Mouse (Mus musculus) kidney, embryonic 14.5 days (tissue): ENCODE data around the gene Chrna1. TPM values are rescaled to one million over a fixed set of nuclear protein-coding genes. Genes with fewer than 3 reads are reported as not detected.

ENCODE experiments used
- ATAC-seq: fragments of 200-750 bp; cut with Nextera tagmentation; 2 replicates; pipeline ENCODE4 v1.8.0; 2017; ENCODE audit warnings: moderate number of reproducible peaks, mild to moderate bottlenecking, moderate TSS enrichment, moderate library complexity; ENCODE audit not compliant: low FRiP score, low TSS enrichment
- H3K27ac ChIP-seq: fragments of 300-500 bp; sonication (generic); 2 replicates; pipeline ENCODE4 v1.5.1; 2014; ENCODE audit warnings: low read depth, mild to moderate bottlenecking, low read length, moderate library complexity, mixed read lengths
- H3K27me3 ChIP-seq: fragments of 300-500 bp; sonication (generic); 2 replicates; pipeline ENCODE4 v1.6.1; 2014; ENCODE audit warnings: mild to moderate bottlenecking, low read length; ENCODE audit not compliant: control insufficient read depth, insufficient read depth
- H3K36me3 ChIP-seq: fragments of 300-500 bp; sonication (generic); 2 replicates; pipeline ENCODE4 v1.6.1; 2014; ENCODE audit warnings: low read length, mixed read lengths; ENCODE audit not compliant: control insufficient read depth, insufficient read depth
- H3K4me1 ChIP-seq: fragments of 300-500 bp; sonication (generic); 2 replicates; pipeline ENCODE4 v1.6.1; 2014; ENCODE audit warnings: low read length, mixed read lengths; ENCODE audit not compliant: control insufficient read depth, insufficient read depth
- H3K4me2 ChIP-seq: fragments of 300-500 bp; sonication (generic); replicated peaks from 2 replicates; pipeline ENCODE4 v1.6.1; 2014; ENCODE audit warnings: low read depth, mild to moderate bottlenecking, low read length
- H3K4me3 ChIP-seq: fragments of 300-500 bp; sonication (generic); 2 replicates; pipeline ENCODE4 v1.5.1; 2014; ENCODE audit warnings: mild to moderate bottlenecking, low read length
- H3K9ac ChIP-seq: fragments of 300-500 bp; sonication (generic); 2 replicates; pipeline ENCODE4 v1.6.1; 2014; ENCODE audit warnings: low read depth, mild to moderate bottlenecking, low read length, moderate library complexity
- H3K9me3 ChIP-seq: fragments of 300-500 bp; sonication (generic); 2 replicates; pipeline ENCODE4 v1.6.1; 2016; ENCODE audit warnings: low read length; ENCODE audit not compliant: control insufficient read depth
- WGBS: fragments of 180-500 bp; shearing (Covaris S2); extraction: QIAGEN DNeasy Blood & Tissue Kit; methylation state at CpG from one replicate; pipeline ENCODE4 v1.1.7; 2014; 5-methylcytosine and 5-hydroxymethylcytosine counted together
- polyA plus RNA-seq: library from polyadenylated mRNA; unstranded; fragments of >200 nt; fragmentation: Nextera tagmentation; extraction: Ambion mirVana; gene quantifications from 2 replicates; pipeline ENCODE4 v1.2.1, GENCODE M21; 2014

Gene Chrna1
- polyA plus RNA-seq: 0.35 and 0.86 TPM in 2 replicates

DNA sequence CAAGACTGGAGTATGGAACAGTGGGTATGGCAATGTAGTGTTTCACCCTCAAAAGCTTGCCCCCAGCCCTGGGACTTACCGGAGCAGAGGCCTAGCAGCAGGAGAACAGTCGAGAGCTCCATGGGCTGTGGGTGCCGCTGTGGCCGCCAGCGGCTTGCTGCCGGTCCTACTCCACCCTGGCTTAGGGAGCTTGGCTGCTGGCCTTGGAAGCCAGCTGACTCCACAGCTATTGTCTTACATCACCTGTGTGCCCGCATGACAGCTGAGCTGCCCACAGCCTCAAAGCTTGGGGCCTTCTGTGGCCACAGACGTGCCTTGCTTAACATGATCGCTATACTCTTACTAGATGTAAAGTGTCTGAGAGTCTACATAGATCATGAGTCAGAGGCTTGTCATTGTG lies at the start of gene Chrna1:
Chrna1 (minus strand) TSS at position 173 of the 400 bp plus-strand sequence.
- ATAC-seq: no peak
- Histone ChIP-seq H3K36me3 (no peaks in the 10 kb centered on the region), H3K27me3 (no peaks in the 10 kb centered on the region), H3K9ac (no peak within 1 kb of the TSS), H3K4me1 (no peaks in the 10 kb centered on the region), H3K27ac (no peak within 1 kb of the TSS), H3K9me3 (no peaks in the 10 kb centered on the region), H3K4me2 (no peak within 1 kb of the TSS), H3K4me3 (no peak within 1 kb of the TSS)
- 90% methylated on average over 9 of the region's 9 CpGs for WGBS

DNA sequence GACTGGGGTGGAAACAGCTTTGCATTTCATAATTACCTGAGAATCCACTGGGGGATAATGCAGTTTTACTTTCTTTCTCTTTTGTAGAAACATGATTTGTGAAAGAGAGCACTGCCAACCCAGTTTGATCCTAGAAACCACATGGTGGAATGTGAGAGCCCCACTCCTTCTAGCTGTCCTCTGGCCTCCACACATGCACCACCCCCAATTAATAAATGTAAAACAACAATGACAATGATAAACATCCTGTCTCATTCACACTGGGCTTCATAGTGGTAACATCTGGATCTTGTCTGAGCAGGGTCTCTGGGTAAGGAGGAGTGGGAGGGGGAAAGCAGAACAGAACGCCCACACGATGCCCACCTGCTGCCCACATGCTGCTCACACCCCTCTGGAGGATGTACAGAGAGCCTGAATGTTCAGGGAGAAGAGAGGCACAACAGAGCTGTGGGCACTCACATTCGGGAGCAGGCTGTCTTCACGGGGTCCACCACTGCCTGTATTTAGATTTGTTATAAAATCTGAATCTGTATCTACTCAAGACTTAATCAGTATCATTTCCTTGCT lies 38.4 kb upstream of the Chrna1 start:
- H3K27me3 ChIP-seq: no peaks in the 10 kb centered on the region
- no peaks in the 10 kb centered on the region for H3K4me1 ChIP-seq
- no peaks in the 10 kb centered on the region for H3K9me3 ChIP-seq
- no peak overlapping the region for H3K27ac ChIP-seq
- H3K4me3 ChIP-seq: no peak overlapping the region
- ATAC-seq: peak; percentile 73; the same call in 1 of the 2 replicates
- 0 out of 2 replicates have a peak, but pooled peaks cover 4% of the 10 kb centered on the region for H3K36me3 ChIP-seq
- 57% methylated on average over 4 of the region's 4 CpGs for WGBS
- no peak overlapping the region for H3K9ac ChIP-seq
- H3K4me2 ChIP-seq: no peak overlapping the region

DNA sequence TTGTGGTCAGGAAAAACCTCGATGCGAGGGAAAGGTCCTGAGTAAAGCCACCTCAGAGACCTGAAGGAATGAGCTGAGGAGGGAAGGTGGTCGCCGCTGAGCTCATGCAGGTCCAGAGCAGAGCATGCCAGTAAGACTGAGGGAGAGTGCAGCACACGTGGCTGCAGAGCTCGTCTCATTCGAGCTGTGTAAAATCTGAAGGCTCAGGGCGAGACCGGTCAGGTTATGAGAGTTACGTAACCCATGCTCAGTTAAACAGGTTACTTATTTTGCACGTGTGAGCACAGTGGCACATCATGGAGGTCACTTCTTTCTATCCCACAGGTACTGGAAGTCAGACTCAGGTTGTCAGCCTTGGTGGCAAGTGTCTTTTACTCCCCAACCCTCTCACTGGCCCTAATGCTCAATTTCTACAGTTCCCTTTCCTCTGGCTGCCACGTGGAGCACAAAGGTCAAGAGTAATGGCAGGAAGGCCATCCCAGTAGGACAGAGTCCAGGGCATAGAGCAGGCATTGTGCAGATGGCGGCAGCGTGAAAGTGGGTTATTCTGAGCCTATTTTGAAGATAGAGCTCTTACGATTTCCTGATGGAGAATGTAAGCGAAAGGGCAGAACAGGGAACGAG lies 36.4 kb upstream of the Chrna1 start:
- Histone ChIP-seq H3K4me2 (no peak overlapping the region), H3K27me3 (no peaks in the 10 kb centered on the region), H3K9me3 (no peaks in the 10 kb centered on the region), H3K4me1 (0 out of 2 replicates have a peak, but pooled peaks cover 2% of the 10 kb centered on the region), H3K27ac (no peak overlapping the region), H3K9ac (no peak overlapping the region), H3K36me3 (no peaks in the 10 kb centered on the region; the same call in 1 of the 2 replicates), H3K4me3 (no peak overlapping the region)
- ATAC-seq: no peak
- 83% methylated on average over 17 of the region's 17 CpGs for WGBS

DNA sequence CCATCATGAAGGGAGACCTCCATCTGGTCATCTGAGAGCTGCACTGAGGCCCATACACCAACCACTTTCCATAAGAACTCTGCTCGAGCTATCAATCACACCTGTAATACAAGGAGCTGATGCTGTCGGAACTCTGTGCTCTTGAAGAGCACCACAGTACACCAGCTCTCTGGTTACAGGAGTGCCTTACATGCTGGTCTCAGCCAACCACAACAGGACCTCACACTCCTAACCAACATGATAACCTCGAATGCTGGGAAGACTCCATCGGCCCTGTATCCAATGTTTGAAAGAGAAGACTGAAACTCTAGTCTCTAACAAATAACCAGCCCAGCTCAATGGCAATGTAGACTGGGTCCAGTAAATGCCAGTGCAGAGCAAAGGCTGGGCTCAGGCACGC lies 35.3 kb upstream of the Chrna1 start:
- ATAC-seq: peak; percentile 52; the same call in 1 of the 2 replicates
- Histone ChIP-seq H3K9me3 (no peaks in the 10 kb centered on the region), H3K36me3 (no peaks in the 10 kb centered on the region; the same call in 1 of the 2 replicates), H3K27ac (no peak overlapping the region), H3K27me3 (no peaks in the 10 kb centered on the region), H3K4me1 (0 out of 2 replicates have a peak, but pooled peaks cover 2% of the 10 kb centered on the region), H3K4me2 (no peak overlapping the region), H3K4me3 (no peak overlapping the region), H3K9ac (no peak overlapping the region)
- 65% methylated on average over 5 of the region's 5 CpGs for WGBS

DNA sequence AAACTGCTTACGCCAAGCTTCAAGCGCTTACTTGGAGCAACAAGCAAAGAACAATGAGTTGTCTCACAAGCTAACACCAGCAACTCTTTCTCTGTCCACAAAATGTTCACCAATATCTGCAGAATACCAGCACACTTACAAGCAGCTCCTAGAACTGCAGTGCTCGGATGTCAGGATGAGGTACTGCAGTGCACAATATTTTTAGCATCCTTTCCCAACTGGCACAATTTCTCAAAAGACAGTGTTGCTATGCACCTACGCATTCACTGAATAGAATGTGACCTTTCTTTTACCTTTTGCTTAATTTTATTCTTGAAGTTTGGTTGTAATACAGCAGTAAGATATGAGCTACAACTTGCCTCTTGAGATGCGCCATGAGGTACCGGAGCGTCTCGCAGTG lies 34.2 kb upstream of the Chrna1 start:
- Histone ChIP-seq H3K36me3 (no peaks in the 10 kb centered on the region; the same call in 1 of the 2 replicates), H3K27me3 (no peaks in the 10 kb centered on the region), H3K4me1 (0 out of 2 replicates have a peak, but pooled peaks cover 4% of the 10 kb centered on the region), H3K4me2 (no peak overlapping the region), H3K27ac (no peak overlapping the region), H3K9me3 (no peaks in the 10 kb centered on the region), H3K4me3 (no peak overlapping the region), H3K9ac (no peak overlapping the region)
- no peak for ATAC-seq
- 96% methylated on average over 8 of the region's 8 CpGs for WGBS

DNA sequence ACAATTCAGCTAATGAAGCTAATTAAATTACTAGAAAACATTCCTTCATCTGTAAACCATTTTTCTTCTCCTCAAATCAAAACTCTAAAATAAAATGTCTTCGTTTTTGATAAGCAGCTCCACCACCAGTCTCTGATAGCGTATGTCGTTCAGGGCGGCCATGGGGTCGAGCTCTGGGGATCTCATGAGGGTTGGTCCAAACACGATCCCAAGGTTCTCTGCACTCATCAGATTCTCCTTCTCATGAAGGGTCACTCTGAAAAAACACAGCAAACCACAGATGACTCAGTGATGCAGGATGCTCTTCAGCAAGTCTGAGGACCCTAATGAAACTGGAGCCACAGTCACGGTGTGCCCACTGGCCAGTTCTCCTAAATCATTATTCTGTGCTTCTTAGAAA lies 32.8 kb upstream of the Chrna1 start:
- 77% methylated on average over 7 of the region's 7 CpGs for WGBS
- no peak overlapping the region for H3K9ac ChIP-seq
- H3K27me3 ChIP-seq: no peaks in the 10 kb centered on the region
- H3K4me3 ChIP-seq: no peak overlapping the region
- no peak overlapping the region for H3K4me2 ChIP-seq
- H3K36me3 ChIP-seq: no peaks in the 10 kb centered on the region; the same call in 1 of the 2 replicates
- H3K9me3 ChIP-seq: no peaks in the 10 kb centered on the region
- 0 out of 2 replicates have a peak, but pooled peaks cover 5% of the 10 kb centered on the region for H3K4me1 ChIP-seq
- ATAC-seq: no peak
- no peak overlapping the region for H3K27ac ChIP-seq

DNA sequence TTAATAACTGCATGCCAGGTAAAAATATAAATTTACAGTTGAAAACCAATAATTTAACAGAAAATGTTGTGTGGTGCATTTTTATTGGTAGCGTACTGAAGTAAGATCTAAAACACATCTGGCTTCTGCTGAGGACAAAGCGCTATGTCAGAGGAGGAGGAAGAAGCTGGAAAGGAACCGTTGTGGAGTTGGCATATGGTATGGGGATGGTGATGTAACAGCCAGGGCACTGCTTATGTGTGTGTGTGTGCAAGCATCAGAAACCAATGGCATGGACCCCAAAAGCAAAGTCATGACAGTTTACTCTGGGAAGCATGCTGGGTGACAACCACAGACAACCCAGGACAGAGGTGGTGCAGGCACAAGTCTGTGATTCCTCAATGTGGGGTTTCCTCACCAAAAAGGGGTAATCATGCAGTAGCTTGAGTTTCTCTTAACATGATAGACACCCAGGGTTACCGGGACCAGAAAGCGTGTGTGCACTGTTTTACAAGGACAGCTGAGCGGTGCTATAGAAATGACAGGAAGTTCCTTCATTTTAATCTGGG lies 32.3 kb upstream of the Chrna1 start:
- no peak overlapping the region for H3K4me2 ChIP-seq

DNA sequence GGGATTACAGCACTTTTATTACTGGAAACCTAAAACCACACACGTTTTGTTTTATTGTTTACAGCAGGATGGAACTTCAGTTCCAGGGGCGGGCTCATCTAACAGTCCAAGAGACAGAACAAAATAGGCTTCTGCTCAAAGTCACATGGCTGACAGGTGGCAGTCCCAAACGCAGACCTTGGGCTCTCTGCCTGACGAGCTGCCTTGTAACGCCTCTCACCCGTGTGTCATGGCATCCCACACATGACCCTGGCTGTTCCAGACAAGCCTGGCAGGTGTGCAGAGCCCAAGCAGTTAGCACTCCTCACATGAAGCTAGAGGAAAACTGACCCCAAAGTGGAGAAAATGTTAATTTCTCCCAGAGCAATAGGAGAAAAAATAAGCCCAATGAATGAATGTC lies 31.7 kb upstream of the Chrna1 start:
- Histone ChIP-seq H3K4me1 (0 out of 2 replicates have a peak, but pooled peaks cover 5% of the 10 kb centered on the region), H3K27ac (no peak overlapping the region), H3K9me3 (no peaks in the 10 kb centered on the region), H3K9ac (no peak overlapping the region), H3K4me2 (no peak overlapping the region), H3K4me3 (no peak overlapping the region), H3K36me3 (no peaks in the 10 kb centered on the region; the same call in 1 of the 2 replicates), H3K27me3 (no peaks in the 10 kb centered on the region)
- WGBS: 45% methylated on average over 6 of the region's 6 CpGs
- ATAC-seq: no peak

More for the DNA sequence above, 32.3 kb upstream of the Chrna1 start:
- Histone ChIP-seq H3K36me3 (no peaks in the 10 kb centered on the region; the same call in 1 of the 2 replicates), H3K4me3 (no peak overlapping the region), H3K27me3 (no peaks in the 10 kb centered on the region), H3K9me3 (no peaks in the 10 kb centered on the region), H3K27ac (no peak overlapping the region), H3K9ac (no peak overlapping the region), H3K4me1 (0 out of 2 replicates have a peak, but pooled peaks cover 5% of the 10 kb centered on the region)
- ATAC-seq: no peak
- 93% methylated on average over 6 of the region's 6 CpGs for WGBS

DNA sequence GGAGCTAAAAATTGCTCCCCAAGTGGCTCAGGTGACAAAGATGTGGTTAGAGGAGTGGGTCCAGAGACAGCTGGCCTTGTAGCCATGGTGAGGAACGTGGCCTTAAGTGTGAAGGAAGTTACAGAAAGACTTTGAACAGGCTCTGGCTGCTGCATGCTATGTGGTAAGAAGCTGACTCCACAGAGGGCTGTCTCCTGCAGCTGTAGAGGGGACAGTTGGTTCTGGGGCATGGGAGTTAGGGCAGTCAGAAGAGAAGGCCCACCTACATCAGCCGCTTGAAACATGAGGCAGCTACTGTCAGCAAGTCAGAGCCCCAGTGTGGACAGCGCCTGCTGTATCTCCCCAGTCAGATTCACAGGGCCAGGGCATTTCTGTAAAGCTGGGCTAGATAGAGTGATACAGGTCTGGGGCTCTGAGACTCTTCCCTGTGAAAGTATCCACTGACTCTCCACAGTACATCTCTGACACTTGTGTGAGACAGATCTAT lies 29.6 kb upstream of the Chrna1 start:
- ATAC-seq: no peak
- Histone ChIP-seq H3K4me1 (peaks cover 9% of the 10 kb centered on the region; the same call in 1 of the 2 replicates), H3K9me3 (no peaks in the 10 kb centered on the region), H3K27ac (no peak overlapping the region), H3K4me3 (no peak overlapping the region), H3K36me3 (no peaks in the 10 kb centered on the region; the same call in 1 of the 2 replicates), H3K9ac (no peak overlapping the region), H3K27me3 (no peaks in the 10 kb centered on the region), H3K4me2 (no peak overlapping the region)
- 90% methylated on average over 3 of the region's 3 CpGs for WGBS
